11 mouse cellular contexts compared by ENCODE assay signal in the genomic region with DNA sequence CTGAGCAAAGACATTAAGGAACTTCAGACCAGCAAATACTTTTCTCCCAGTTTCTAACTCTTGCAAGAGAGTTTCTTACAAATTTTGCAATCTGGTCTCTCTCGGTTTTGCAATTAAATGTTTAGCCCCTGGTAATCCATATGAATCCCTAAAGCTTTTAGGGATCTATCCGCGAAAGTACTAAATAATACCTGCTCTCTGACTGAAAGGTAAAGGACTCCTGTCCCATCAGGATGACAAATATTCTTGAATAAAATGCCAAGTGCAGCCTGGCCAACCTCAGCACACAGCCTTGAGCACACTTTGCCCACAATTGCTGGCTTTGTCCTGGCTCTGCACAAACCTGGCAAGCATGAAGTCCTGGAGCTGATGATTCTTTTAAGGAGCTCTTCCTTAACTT. TPM values are rescaled to one million over a fixed set of nuclear protein-coding genes. Genes with fewer than 3 reads are reported as not detected.
DNase-seq lines count a peak whose midpoint lies in the region; ATAC-seq and TF ChIP-seq lines count a peak whose summit lies in the region.
"Had no signal": no experiment of that assay in that cellular context is flagged by ENCODE, and none has a peak within 500 bp of the region (broad histone marks: within the 10 kb centered on the region; RNA-seq: fewer than 3 reads in every experiment).

No protein-coding gene starts in this region.

- no peak for TF ChIP-seq EP300 in lung, postnatal 0 days (IDR thresholded peaks at IDR 0.05)
- no peak for TF ChIP-seq EP300 in stomach, postnatal 0 days (optimal IDR thresholded peaks at IDR 0.05)

- no peak overlapping the region for H3K4me3 ChIP-seq in hindbrain, embryonic 16.5 days (ENCODE audit: low read length)
- H3K4me3 ChIP-seq in hindbrain, embryonic 12.5 days = no peak overlapping the region
- H3K4me3 ChIP-seq in lung, postnatal 0 days (ENCODE audit: low read depth, low read length) = no peak overlapping the region
- H3K4me3 ChIP-seq in stomach, postnatal 0 days (ENCODE audit: low read depth, low read length) = no peak overlapping the region
- H3K4me3 ChIP-seq: layer of hippocampus, adult 2 months; liver, embryonic 12.5 days had no signal

- H3K9me3 ChIP-seq in hindbrain, embryonic 16.5 days (ENCODE audit: control insufficient read depth, low read length) = no peaks in the 10 kb centered on the region
- H3K9me3 ChIP-seq in hindbrain, embryonic 12.5 days (replicated peaks) = no peaks in the 10 kb centered on the region
- no peaks in the 10 kb centered on the region for H3K9me3 ChIP-seq in lung, postnatal 0 days (ENCODE audit: low read length)
- no peaks in the 10 kb centered on the region for H3K9me3 ChIP-seq in stomach, postnatal 0 days (ENCODE audit: control insufficient read depth, low read length)
- H3K9me3 ChIP-seq: G1E; liver, embryonic 12.5 days had no signal

- peaks cover 3% of the 10 kb centered on the region; the same call in 1 of the 2 replicates for H3K4me1 ChIP-seq in hindbrain, embryonic 16.5 days (ENCODE audit: control insufficient read depth, insufficient read depth, low read depth, low read length)
- peaks cover 3% of the 10 kb centered on the region; the same call in 1 of the 2 replicates for H3K4me1 ChIP-seq in hindbrain, embryonic 12.5 days
- H3K4me1 ChIP-seq in lung, postnatal 0 days (ENCODE audit: insufficient read depth, low read depth, low read length) = peaks cover 37% of the 10 kb centered on the region
- H3K4me1 ChIP-seq in stomach, postnatal 0 days (replicated peaks; ENCODE audit: control insufficient read depth, insufficient read depth) = peaks cover 7% of the 10 kb centered on the region; the same call in 1 of the 2 replicates

- TF ChIP-seq CTCF in lung, postnatal 0 days (IDR thresholded peaks at IDR 0.05) = no peak
- TF ChIP-seq CTCF in stomach, postnatal 0 days (IDR thresholded peaks at IDR 0.05; ENCODE audit: low read depth) = no peak

- 68% methylated on average over 3 of the region's 3 CpGs for WGBS in hindbrain, embryonic 16.5 days
- 78% methylated on average over 3 of the region's 3 CpGs for WGBS in hindbrain, embryonic 12.5 days
- 60% methylated on average over 3 of the region's 3 CpGs for WGBS in lung, postnatal 0 days
- WGBS in stomach, postnatal 0 days = 42% methylated on average over 3 of the region's 3 CpGs

- no peak overlapping the region for H3K4me2 ChIP-seq in hindbrain, embryonic 16.5 days (ENCODE audit: low read length)
- H3K4me2 ChIP-seq in hindbrain, embryonic 12.5 days (replicated peaks) = no peak overlapping the region
- H3K4me2 ChIP-seq in lung, postnatal 0 days (replicated peaks; ENCODE audit: low read depth, low read length) = no peak overlapping the region
- no peak overlapping the region for H3K4me2 ChIP-seq in stomach, postnatal 0 days (replicated peaks; ENCODE audit: low read depth)
- H3K4me2 ChIP-seq: liver, embryonic 12.5 days had no signal

- no peak overlapping the region for H3K9ac ChIP-seq in hindbrain, embryonic 16.5 days (ENCODE audit: low read depth, low read length)
- H3K9ac ChIP-seq in hindbrain, embryonic 12.5 days = no peak overlapping the region
- no peak overlapping the region for H3K9ac ChIP-seq in lung, postnatal 0 days (replicated peaks; ENCODE audit: low read depth)
- no peak overlapping the region for H3K9ac ChIP-seq in stomach, postnatal 0 days (ENCODE audit: low read length)
- H3K9ac ChIP-seq: liver, embryonic 12.5 days had no signal

- no peaks in the 10 kb centered on the region for H3K36me3 ChIP-seq in hindbrain, embryonic 16.5 days (ENCODE audit: control insufficient read depth, insufficient read depth, low read length)
- no peaks in the 10 kb centered on the region for H3K36me3 ChIP-seq in hindbrain, embryonic 12.5 days
- no peaks in the 10 kb centered on the region for H3K36me3 ChIP-seq in lung, postnatal 0 days (ENCODE audit: insufficient read depth, low read length)
- H3K36me3 ChIP-seq in stomach, postnatal 0 days (ENCODE audit: control insufficient read depth, insufficient read depth, low read length) = no peaks in the 10 kb centered on the region
- H3K36me3 ChIP-seq: liver, embryonic 12.5 days had no signal

- peak; percentile 36 to 48 for DNase-seq in cerebellum, postnatal 10 days
- no peak for DNase-seq in cerebellum, adult 11-12 months
- DNase-seq in lung, postnatal 0 days (ENCODE audit: low spot score) = peak; percentile 34
- no peak for DNase-seq in lung, postnatal 4 days
- no peak for DNase-seq in stomach, postnatal 0 days (ENCODE audit: low spot score)
- no peak for DNase-seq in gastrocnemius, adult 8-10 months (ENCODE audit: low spot score in 2 of 2)

- H3K27ac ChIP-seq in hindbrain, embryonic 16.5 days (ENCODE audit: low read depth, low read length) = 0 out of 2 replicates have a peak overlapping the region, but pooled peaks have one; percentile 19
- H3K27ac ChIP-seq in hindbrain, embryonic 12.5 days = no peak overlapping the region
- H3K27ac ChIP-seq in lung, postnatal 0 days (ENCODE audit: low read length) = peak overlapping the region; percentile 75; the same call in 1 of the 2 replicates
- H3K27ac ChIP-seq in stomach, postnatal 0 days (replicated peaks) = peak overlapping the region; percentile 81; the same call in 1 of the 2 replicates
- H3K27ac ChIP-seq: liver, embryonic 12.5 days had no signal

- ATAC-seq in hindbrain, embryonic 16.5 days = no peak; the same call in 1 of the 2 replicates
- ATAC-seq in hindbrain, embryonic 12.5 days (ENCODE audit: low FRiP score) = no peak
- no peak for ATAC-seq in lung, postnatal 0 days
- ATAC-seq in stomach, postnatal 0 days (ENCODE audit: low FRiP score, low TSS enrichment) = no peak

- no peaks in the 10 kb centered on the region for H3K27me3 ChIP-seq in hindbrain, embryonic 16.5 days (replicated peaks; ENCODE audit: control insufficient read depth, insufficient read depth, low read length)
- no peaks in the 10 kb centered on the region for H3K27me3 ChIP-seq in hindbrain, embryonic 12.5 days
- H3K27me3 ChIP-seq in lung, postnatal 0 days (replicated peaks; ENCODE audit: insufficient read depth, low read length) = no peaks in the 10 kb centered on the region
- no peaks in the 10 kb centered on the region for H3K27me3 ChIP-seq in stomach, postnatal 0 days (ENCODE audit: control insufficient read depth, insufficient read depth, low read length)
- H3K27me3 ChIP-seq: liver, embryonic 12.5 days had no signal

RNA-seq across cellular contexts. Expression of a gene that starts 41.9 kb away (rescaled TPM):
- polyA plus RNA-seq in hindbrain, embryonic 16.5 days (2015; fragmentation: Nextera tagmentation; extraction: Ambion mirVana) = 25.4 and 25.7 TPM in 2 replicates
- polyA plus RNA-seq in hindbrain, embryonic 12.5 days (2016; fragmentation: Nextera tagmentation; extraction: Ambion mirVana) = 52.0 and 56.0 TPM in 2 replicates
- 88.4 and 107 TPM in 2 replicates for polyA plus RNA-seq in lung, postnatal 0 days (2015; fragmentation: Nextera tagmentation; extraction: Ambion mirVana)
- 33.8 and 40.4 TPM in 2 replicates for polyA plus RNA-seq in stomach, postnatal 0 days (2015; fragmentation: Nextera tagmentation; extraction: Ambion mirVana)
- 10 to 100 TPM; 17.2 to 23.0 (median 20.2) TPM for total RNA-seq in gastrocnemius, adult 8-10 months (2022)

Comparison
In these comparisons a context has a peak if more than half of its experiments do, and no peak if none do; other contexts are left out.
1. DNase-seq: peak in cerebellum, postnatal 10 days (2 of 2) and lung, postnatal 0 days (single experiment); none in cerebellum, adult 11-12 months (single experiment), lung, postnatal 4 days (0 of 2), stomach, postnatal 0 days (single experiment) and gastrocnemius, adult 8-10 months (0 of 2).